Mouse (Mus musculus) spleen, postnatal 4 days (tissue): ENCODE measurements around the gene Espnl.
A peak's percentile ranks its signal among the peaks of the same experiment; 100 is the strongest.

Experiments used
- DNase-seq, 2 experiments: peaks; one replicate each; pipeline ENCODE4 v3.0.0; 2022; ENCODE audit warnings: low spot score in 2 of 2

Espnl gene

DNA sequence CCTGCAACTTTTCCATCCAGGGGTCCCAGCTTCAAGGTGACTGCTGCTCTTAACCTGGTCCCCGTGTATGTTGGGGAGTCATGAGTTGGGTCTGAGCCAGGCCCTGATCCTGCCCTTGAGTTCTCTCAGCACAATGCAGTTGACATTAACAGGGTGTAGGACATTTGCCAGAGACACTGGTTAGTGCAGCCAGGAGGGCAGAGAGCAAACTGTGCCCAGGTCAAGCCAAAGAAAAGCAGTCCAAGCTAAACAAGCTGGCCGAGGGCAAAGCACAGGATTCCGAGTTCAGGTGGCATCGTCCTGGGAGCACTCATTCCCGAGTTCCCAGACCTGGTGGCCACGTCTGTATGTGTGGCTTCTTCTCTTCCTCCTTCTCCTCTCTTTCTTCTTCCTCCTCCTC lies 4.2 kb upstream of the Espnl start:
- DNase-seq, result no peak

DNA sequence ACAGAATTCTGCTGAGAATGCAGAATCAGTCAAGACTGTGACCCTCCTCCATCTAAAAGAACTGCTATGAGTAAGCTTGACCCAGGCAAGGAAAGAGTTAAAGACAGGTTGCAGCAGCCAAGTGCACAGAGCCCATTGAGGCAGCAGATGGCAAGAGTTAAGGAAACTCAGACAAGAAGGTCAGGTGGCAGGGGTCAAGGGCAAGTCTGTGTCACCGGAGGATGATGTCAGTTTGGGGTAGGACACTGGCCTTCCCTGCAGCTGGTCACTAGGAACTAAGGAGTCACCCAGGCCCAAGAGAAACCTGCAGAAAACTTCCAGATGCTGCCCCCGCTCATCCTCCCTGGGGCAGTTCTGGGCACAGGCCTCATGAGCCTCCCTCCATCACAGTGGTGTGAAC lies 2.8 kb downstream of the Espnl start:
- no peak for DNase-seq

DNA sequence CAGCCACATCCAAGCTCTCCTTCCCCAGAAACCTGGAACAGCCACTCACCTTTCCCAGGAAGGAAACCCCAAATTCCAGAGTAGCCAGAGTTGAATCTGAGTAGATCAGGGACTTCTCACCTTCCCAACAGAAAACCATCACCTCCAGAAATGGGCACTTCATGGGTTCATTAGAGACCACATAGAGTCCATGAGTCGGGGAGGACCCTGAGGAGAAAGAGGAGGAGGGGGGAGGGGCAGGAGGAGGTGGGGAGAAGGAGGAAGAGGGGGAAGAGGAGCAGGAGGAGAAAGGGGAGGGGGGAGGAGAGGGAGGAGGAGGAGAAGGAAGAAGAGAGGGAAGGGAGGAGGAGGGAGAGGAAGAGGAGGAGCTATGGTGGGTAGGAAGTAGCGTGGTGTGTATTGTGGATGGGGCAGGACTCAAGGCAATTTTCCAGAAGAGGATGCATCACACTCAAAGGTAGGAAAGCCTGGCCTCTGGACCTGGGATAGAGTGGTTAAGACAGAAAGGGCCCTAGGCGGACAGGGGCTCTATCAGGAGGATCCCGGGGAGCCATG lies 3.7 kb downstream of the Espnl start:
- no peak for DNase-seq

DNA sequence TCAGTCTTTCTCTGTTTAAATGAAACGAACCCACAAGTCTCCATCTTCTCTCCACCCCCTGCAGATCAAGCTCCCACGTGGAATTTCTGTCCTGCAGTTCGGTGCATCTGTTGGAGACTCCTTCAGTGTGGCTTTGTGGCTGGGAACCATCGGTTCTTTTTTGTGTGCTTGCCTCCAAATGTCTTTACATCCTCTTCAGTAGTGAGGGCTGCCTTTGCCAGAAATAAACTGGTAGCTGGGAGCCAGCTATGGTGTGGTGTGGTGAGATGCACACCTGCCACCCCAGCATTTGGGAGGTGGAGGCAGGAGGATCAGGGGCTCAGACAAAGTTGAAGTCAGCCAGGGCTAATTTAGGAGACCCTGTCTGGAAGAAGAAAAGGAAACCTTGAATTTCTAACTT lies 10.2 kb downstream of the Espnl start:
- DNase-seq, result no peak

GRCm38 (mm10) chr1:91333582-91333981 lies 11.7 kb downstream of the Espnl start:
- no peak for DNase-seq

DNA sequence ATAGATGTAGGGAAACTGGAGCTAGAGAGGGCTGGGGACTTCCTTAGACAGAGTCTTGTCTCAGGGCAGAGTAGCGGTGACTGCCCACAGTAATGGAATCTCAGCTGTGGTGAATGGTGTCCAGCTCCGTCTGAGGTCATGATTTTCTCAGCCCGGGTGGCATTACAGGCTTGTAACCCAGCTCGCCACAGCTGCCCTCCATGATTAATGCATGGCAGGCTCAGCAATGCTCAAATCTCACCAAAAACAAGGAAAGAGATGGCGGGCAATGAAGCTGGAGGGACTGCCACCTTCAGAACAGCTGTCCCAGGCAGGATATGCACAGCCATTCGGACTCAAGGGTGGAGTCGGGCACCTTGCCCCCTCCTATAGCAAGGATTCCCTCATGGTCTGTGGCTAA lies 15.5 kb downstream of the Espnl start:
- no peak for DNase-seq

- DNase-seq, result no peak
Observed at GRCm38 (mm10) chr1:91344001-91344400, 22.1 kb downstream of the Espnl start.

DNA sequence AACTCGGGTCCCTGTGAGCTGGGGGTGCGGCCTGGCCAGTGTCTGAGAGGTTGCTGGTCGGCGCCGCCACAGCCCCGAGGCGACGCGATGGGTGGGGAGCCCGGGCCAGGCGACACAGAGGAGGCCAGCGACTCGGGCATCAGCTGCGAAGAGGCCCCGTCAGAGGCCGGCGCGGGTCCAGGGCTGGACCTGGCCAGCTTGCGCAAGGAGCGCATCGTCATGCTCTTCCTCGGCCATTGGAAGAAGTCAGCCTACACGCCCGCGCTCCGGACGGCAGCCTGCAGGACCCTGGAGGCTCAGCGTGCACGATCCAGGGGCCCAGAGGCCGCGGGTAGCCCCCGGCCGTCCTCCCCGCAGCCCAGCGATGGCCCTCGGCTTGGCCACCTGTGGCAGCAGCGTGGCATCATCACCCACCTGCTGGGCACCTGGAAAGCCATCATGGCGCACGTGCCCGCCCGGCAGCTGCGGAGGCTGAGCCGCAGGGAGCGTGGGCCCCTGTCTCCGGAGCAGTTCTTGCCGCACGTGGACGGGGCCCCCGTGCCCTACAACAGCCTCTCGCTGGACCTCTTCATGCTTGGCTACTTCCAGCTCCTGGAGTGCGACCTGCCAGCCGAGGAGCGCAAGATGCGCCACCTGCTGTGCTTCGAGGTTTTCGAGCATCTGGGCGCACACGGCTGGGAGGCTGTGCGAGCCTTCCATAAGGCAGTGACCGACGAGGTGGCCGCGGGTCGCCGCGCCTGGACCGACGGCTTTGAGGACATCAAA lies 23.2 kb downstream of the Espnl start:
- no peak for DNase-seq

DNA sequence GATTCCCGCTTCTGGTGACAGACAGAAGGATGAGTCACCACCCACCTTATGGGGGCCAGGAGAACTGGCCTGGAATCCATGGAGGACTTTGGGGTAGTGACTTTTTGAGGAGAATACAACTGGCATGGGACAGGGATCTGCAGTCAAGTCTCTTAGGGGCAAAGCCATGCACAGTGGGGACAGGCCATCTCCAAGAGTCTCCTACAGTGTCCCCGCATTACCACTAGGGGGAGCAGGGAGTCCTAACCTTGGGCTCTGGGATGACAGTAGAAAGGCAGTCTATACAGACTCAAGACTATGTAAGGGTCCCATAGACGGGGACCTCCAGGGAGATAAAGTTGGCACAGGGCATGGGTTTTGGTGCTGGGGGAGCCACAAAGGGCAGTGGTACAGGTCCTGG lies 25.0 kb downstream of the Espnl start:
- DNase-seq, result peak; percentile 66 to 82

- DNase-seq, result no peak
Observed at GRCm38 (mm10) chr1:91350841-91351240, 29.0 kb downstream of the Espnl start, which contains the start of gene Klhl30. Gene Klhl30, plus strand, starts transcription at chr1:91351016.

GRCm38 (mm10) chr1:91351249-91351648 lies 29.4 kb downstream of the Espnl start:
- DNase-seq, result no peak

GRCm38 (mm10) chr1:91352277-91352676 lies 30.4 kb downstream of the Espnl start:
- DNase-seq, result no peak

- DNase-seq, result no peak
Observed at GRCm38 (mm10) chr1:91356105-91356504, 34.2 kb downstream of the Espnl start.

DNA sequence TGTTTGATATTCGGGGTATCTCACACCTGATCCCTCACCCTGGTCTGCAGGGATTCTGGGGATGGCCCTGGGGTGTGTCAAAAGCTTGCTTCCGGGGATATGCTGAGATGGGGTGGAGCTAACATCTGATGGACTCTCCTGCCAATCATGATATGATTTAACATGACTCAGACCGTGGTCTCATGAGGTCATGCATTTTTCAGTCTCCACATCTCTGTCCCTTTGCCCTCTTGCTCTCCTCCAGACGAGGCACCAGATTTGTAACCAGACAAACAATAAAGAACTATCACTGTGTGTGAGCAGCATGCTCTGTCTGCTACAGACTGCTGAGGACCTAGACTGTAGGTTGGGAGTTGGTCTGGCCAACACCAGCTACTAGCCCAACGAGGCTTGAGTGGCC lies 40.2 kb downstream of the Espnl start:
- no peak for DNase-seq

DNA sequence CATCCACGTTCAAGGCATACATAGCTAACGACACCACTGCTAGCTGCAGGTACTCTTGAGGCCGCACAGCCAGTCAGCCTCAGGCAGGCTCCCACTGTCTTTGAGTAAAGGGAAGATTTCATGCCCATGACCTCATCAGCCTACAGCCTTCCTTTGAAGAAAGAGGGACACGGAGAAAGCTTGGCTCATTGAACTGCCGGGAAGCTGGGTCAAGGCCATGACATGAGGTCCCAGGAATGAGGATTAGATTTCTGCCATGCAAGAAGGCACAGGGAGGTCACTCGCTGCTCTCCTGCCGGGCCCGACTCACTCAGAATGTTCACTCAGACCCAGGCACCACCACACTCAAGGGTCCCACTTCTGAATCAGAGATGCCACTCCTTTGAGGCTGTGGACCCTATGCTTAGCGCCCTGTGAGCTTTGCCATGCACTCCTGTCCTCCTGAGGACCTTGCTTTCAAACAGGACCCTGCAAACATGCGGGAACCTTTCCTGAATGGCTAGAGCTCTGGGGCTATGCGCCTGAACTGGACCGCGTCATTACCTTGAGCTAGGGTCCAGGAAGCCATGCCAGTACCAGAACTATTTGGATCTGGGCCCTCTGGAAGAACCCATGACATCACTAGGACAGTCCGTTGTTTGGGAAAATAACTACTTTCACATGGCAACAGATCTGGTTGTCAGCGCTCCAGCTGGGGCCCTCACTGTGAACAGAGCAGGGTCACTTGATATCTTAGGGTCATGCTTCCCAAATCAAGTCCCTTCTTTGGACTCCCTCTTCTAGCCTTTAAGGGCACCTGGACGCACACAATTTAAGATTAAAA lies 43.2 kb downstream of the Espnl start:
- no peak for DNase-seq

- peak in 1 of 2 experiments; percentile 61 for DNase-seq
Observed at GRCm38 (mm10) chr1:91365816-91366214, 43.9 kb downstream of the Espnl start.

GRCm38 (mm10) chr1:91366215-91367108 lies 44.6 kb downstream of the Espnl start, which contains the start of gene Erfe:
Gene Erfe, plus strand, starts transcription at chr1:91366430.
- DNase-seq, result peak; percentile 84 to 96

- peak in 1 of 2 experiments; percentile 60 for DNase-seq
Observed at GRCm38 (mm10) chr1:91367295-91367694, 45.4 kb downstream of the Espnl start.

- no peak for DNase-seq
Observed at GRCm38 (mm10) chr1:91369408-91369807, 47.5 kb downstream of the Espnl start.

GRCm38 (mm10) chr1:91370055-91370454 lies 48.2 kb downstream of the Espnl start:
- DNase-seq, result peak in 1 of 2 experiments; percentile 59

- peak; percentile 56 to 71 for DNase-seq
Observed at GRCm38 (mm10) chr1:91373414-91373835, 51.5 kb downstream of the Espnl start.
